Mouse (Mus musculus) lung, postnatal 25 days (tissue): ENCODE measurements around the gene Cysrt1.
A peak's percentile ranks its signal among the peaks of the same experiment; 100 is the strongest.

Source experiments
- DNase-seq: peaks from one replicate; pipeline ENCODE4 v3.0.0; 2022; ENCODE audit warnings: low spot score

The Cysrt1 gene

DNA sequence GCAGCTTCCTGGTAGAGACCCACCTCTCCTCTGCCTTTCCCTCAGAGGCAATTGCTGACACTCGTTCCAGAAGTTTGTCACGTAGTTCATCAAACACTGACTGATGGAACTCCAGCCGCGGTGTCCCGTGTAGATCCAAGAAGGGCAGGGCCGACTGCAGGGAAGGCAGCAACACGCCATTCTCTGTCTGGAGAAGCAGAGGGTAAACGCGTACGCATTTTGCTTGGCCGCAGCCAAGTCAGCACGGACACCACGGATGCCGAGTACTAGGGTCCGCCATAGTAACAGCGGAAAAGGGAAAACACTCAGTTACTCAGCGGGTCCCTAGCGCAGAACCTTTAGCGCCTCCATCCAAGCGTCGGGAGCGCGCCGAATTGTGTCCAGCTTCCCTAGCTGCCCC, 31.6 kb downstream of the Cysrt1 start:
- DNase-seq, result no peak

DNA sequence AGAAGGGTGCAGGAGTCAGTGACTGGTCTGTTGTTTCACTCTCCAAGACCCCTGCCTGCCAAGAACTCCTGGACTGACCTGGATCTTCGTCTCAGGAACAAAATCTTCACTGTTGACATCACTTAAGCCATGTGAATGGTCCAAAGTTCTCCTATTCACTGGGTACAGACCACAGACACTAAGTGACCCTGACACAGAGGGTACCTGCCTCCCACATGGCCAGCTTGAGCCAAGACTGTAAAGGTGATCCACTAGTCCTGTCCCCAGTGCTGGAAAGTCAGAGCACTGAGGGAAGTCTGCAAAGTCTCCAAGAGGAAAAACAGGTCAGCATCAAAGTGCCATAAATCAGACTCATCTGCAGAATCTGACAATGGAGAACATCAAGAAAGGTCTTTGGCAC, 34.7 kb downstream of the Cysrt1 start:
- no peak for DNase-seq

DNA sequence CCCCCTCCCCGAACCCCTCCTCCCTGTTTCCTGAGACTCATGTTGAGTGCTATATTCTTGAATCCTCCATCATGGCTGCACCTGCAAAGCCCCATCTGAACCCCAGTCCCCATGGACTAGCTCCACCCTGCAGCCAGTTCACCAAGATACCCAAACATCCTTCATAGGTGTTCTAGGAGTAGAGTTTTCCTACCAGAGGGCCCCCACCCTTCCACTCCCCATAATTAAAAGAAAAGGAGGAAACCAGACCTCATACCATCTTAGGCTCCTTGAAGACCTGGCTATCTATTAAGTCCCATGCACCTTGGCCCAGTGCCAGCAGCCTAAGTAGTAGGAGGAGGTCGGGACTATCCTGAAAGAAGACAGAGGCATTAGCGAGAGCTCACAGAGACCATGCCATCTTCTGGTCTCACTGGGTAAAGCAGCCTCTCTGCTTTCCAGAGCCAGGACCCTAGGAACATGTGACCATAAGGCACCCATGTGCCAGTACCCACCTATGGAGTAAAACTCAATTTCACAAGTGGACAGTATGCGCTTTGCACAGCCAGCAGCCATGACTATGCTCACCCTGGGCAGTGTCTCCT, 38.5 kb downstream of the Cysrt1 start:
- DNase-seq, result no peak

DNA sequence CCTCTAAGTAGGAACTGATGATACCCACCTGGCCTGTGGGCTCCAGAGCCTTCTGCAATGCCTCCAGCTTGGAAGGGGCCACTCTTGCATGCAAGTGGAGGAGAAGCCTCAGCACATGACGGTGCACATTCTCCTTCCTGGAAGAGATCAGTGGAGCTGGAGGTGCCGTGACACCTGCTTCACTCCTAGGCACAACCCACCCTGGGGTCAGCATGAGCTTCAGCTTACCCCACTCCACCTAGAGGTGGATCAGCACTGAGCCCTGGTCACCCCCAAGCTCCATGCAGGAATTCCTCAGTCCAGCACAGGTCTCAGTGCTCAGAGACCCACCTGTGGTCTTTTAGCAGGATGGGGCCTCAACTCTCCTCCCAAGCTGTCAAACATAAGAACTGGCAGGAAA, 41.6 kb downstream of the Cysrt1 start:
- no peak for DNase-seq

DNA sequence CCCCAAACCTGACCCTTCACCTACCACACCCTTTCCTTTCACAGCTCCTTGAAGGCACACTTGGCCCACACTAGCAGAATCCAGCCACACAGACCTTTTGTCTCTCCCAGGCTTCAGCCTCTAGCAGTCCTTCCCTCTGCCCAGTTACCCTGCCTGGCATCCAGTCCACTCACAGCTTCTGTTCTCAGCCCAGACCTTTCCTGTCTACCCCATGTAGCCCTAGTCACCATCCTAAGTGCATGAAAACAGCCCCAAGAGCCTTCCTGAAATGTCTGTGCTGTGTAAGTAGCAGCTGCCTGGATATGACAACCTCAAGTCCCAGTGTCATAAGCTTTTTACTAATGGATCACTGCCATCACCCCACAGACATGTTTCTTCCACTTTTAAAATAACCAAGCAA, 44.3 kb downstream of the Cysrt1 start:
- DNase-seq, result no peak

GRCm38 (mm10) chr2:25197191-25197590, 45.1 kb downstream of the Cysrt1 start:
- DNase-seq, result peak; percentile 60

- DNase-seq, result peak; percentile 92
Observed at GRCm38 (mm10) chr2:25196172-25196954, 45.9 kb downstream of the Cysrt1 start, which contains the start of gene Tor4a. TSS of gene Tor4a (minus strand) at chr2:25196886.

DNA sequence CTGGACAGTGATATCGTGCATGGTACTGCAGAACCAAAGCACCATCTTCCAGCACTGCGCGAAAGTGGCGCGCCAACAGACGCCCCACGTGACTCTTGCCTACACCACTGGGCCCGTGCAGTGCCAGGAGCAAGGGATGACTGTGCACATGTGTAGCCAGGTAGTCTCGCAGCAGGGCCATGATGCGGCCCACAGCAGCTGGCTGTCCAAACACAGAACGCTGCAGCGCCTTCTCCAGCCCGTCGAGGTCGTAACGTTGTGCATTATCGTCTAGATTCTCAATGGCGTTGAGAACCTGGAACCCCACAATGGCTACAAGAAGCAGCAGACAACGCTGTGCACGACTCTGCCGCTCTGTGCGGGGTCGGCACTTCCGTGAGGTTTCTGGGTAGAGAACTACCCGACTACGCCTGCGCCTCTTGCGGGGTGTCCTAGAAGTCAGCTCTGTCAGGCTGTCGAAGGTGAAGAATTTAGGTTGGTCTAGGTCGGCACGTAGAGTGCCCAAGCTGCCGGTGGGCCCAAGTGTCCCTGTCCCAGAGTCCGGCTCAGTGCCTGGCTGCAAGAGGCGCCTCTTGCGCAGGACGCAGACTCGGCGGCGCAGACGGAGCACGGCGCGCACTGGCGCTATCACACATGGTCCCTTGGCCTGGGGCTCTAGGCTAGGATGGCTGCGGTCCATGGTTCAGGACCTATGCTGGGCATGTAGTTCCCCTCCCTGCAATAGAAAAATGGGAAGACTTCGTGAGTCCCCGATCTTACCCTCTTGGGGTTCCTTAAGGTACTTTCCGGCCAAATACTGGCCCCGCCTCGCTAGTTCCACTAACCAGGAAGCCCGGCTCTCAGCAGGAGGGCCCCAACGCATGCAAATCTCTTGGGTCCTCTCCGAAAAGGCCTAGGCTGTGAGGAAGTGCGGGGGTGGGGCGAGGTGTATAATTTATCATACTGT, 46.8 kb downstream of the Cysrt1 start:
- peak; percentile 88 for DNase-seq

DNA sequence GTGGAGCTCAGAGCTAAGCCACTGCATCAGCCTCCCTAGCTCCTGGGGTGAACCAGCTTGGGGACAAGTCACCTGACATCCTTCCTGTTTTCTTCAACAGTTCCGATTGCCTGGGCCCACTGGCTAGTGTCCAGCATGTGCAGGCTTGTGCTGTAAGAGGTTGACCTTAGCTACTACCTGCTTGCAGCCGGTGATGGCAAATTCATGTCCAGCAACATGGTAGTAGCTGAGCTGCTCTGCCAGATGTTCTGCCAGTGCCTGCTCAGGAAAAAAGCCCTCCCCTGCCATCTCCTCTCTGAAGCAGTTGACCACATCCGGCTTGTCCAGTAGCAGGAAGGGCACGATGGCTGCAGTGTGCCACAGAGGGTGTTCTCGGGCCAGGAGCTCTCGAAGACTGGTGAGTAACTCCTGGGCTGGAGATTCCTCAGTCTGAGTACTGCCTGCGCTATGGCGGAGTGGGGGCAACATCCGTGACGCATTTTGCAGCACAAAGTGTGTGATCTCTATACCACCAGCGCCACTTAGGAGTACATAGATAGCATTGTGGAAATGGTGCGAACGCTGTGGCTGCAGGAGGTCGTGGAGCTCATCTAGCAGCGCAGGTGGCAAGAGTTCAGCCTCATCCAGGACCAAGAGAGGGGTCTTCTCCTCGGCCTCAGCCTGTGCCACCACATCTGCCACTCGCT, 47.6 kb downstream of the Cysrt1 start:
- DNase-seq, result no peak

- no peak for DNase-seq
Observed at GRCm38 (mm10) chr2:25194006-25194405, 48.2 kb downstream of the Cysrt1 start.

- peak; percentile 92 for DNase-seq
Observed at GRCm38 (mm10) chr2:25193330-25193770, 48.9 kb downstream of the Cysrt1 start.
